Mouse (Mus musculus) spleen, postnatal 36 days (tissue): ENCODE results near the gene Krtap4-13.
"Not testable (repeated sequence)": the region's sequence is repeated elsewhere in the genome, so short reads cannot be mapped to it uniquely, and the experiment has no call there.

ENCODE experiments used
- DNase-seq, 2 experiments: peaks; one replicate each; pipeline ENCODE4 v3.0.0; 2022; ENCODE audit warnings: low spot score in 2 of 2, mixed read lengths in 1 of 2

The Krtap4-13 gene

GRCm38 (mm10) chr11:99809792-99810191 lies at the start of gene Krtap4-13:
Krtap4-13 (minus strand) TSS chr11:99809892.
- DNase-seq = not testable (repeated sequence)

GRCm38 (mm10) chr11:99858761-99859160 lies 49.1 kb upstream of the Krtap4-13 start:
- no peak for DNase-seq

- no peak for DNase-seq
These were observed 47.9 kb upstream of the Krtap4-13 start, which contains the start of gene Gm11568 for GRCm38 (mm10) chr11:99857617-99858016. Gm11568 (plus strand) TSS chr11:99857917.

GRCm38 (mm10) chr11:99854121-99854520 lies 44.4 kb upstream of the Krtap4-13 start:
- DNase-seq = no peak

- DNase-seq = no peak
These were observed 41.8 kb upstream of the Krtap4-13 start, which contains the start of gene Krtap4-16 for GRCm38 (mm10) chr11:99851508-99851907. Krtap4-16 (minus strand) TSS chr11:99851608.

GRCm38 (mm10) chr11:99846746-99847145 lies 37.1 kb upstream of the Krtap4-13 start:
- DNase-seq = no peak

- no peak for DNase-seq
These were observed 32.5 kb upstream of the Krtap4-13 start for GRCm38 (mm10) chr11:99842185-99842584.

- DNase-seq = no peak
These were observed 28.3 kb upstream of the Krtap4-13 start, which contains the start of gene 2300003K06Rik for GRCm38 (mm10) chr11:99837966-99838365. 2300003K06Rik (minus strand) TSS chr11:99838066.

- not testable (repeated sequence) for DNase-seq
These were observed 5.9 kb upstream of the Krtap4-13 start, which contains the start of gene Gm11564 for GRCm38 (mm10) chr11:99815566-99815965. Gm11564 (minus strand) TSS chr11:99815666.

GRCm38 (mm10) chr11:99804346-99804745 lies 5.3 kb downstream of the Krtap4-13 start, which contains the start of gene Gm11554:
Gm11554 (minus strand) TSS chr11:99804446.
- not testable (repeated sequence) for DNase-seq

GRCm38 (mm10) chr11:99798832-99799231 lies 10.9 kb downstream of the Krtap4-13 start, which contains the start of gene Gm11569:
Gm11569 (minus strand) TSS chr11:99798932.
- not testable (repeated sequence) for DNase-seq

- no peak for DNase-seq
These were observed 16.3 kb downstream of the Krtap4-13 start, which contains the start of gene Gm11596 for GRCm38 (mm10) chr11:99793367-99793766. Gm11596 (minus strand) TSS chr11:99793467.

- DNase-seq = not testable (repeated sequence)
These were observed 24.8 kb downstream of the Krtap4-13 start, which contains the start of gene Krtap4-9 for GRCm38 (mm10) chr11:99784900-99785299. Krtap4-9 (plus strand) TSS chr11:99785200.

- no peak for DNase-seq
These were observed 29.1 kb downstream of the Krtap4-13 start, which contains the start of gene Krtap4-8 for GRCm38 (mm10) chr11:99780604-99781003. Krtap4-8 (minus strand) TSS chr11:99780704.

- no peak for DNase-seq
These were observed 31.3 kb downstream of the Krtap4-13 start for GRCm38 (mm10) chr11:99778401-99778800.

- DNase-seq = not testable (repeated sequence)
These were observed 36.9 kb downstream of the Krtap4-13 start, which contains the start of gene Gm11595 for GRCm38 (mm10) chr11:99772813-99773212. Gm11595 (minus strand) TSS chr11:99772913.

- no peak for DNase-seq
These were observed 41.3 kb downstream of the Krtap4-13 start for GRCm38 (mm10) chr11:99768410-99768809.
